Mouse (Mus musculus) layer of hippocampus, postnatal 10 days (tissue): ENCODE data around the gene Cdk19. TPM values are rescaled to one million over a fixed set of nuclear protein-coding genes. Genes with fewer than 3 reads are reported as not detected.

ENCODE experiments used
- DNase-seq, 2 experiments: peaks; one replicate each; pipeline ENCODE4 v3.0.0; 2021; ENCODE audit warnings: low spot score in 2 of 2
- long read RNA-seq: library from polyadenylated mRNA; stranded (forward); transcript quantifications from one replicate; pipeline ENCODE4 v2.0.0, GENCODE M21; 2023
- total RNA-seq, 2 experiments: library from RNA; stranded (reverse); gene quantifications; 2 replicates each; pipeline ENCODE4 v1.2.3; 2021

Gene Cdk19
- 10 to 100 TPM; 24.7 to 27.4 TPM for total RNA-seq
- long read RNA-seq, full-length matches to known transcripts: 3 of 16 reads
- long read RNA-seq, partial matches to known transcripts: 1 of 16 reads
- long read RNA-seq, other reads (novel, unspliced or antisense): 12 of 16 reads

DNA sequence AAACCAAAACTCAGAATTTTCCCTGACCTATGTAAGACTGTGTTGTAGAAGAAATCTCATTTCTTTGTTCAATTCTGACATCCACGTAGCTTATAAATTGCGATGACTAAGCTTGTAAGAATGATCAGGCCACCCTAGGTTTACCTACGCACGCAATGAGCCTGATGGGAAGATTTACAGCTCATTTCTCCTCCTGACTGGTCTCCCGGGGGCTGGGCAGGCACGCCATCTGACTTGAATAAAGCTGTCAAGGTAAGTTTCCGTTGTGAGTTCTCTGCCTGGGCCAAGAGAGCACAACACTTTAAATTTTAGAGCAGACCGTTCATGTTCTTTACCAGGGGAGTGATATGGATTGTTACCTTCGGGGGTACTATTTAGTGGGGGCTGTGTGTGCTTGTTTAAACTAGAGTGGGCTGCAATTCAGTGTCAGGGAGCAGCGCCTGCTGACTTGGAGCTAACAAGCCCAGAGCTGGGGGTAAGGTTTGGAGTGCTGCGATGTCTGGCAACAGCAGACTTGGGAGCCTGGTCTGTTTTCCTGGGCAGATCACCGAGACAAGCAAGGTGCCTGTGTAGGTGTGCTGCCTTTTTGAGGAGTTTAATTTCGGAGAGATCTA is at the start of gene Cdk19:
Gene Cdk19 (plus strand): TSS at position 214 of the 614 bp plus-strand sequence.
- no peak for DNase-seq

GRCm38 (mm10) chr10:40292640-40293039 is 46.7 kb upstream of the Cdk19 start:
- no peak for DNase-seq

- peak; percentile 85 to 86 for DNase-seq
These were observed 38.7 kb upstream of the Cdk19 start for GRCm38 (mm10) chr10:40300648-40301171.

DNA sequence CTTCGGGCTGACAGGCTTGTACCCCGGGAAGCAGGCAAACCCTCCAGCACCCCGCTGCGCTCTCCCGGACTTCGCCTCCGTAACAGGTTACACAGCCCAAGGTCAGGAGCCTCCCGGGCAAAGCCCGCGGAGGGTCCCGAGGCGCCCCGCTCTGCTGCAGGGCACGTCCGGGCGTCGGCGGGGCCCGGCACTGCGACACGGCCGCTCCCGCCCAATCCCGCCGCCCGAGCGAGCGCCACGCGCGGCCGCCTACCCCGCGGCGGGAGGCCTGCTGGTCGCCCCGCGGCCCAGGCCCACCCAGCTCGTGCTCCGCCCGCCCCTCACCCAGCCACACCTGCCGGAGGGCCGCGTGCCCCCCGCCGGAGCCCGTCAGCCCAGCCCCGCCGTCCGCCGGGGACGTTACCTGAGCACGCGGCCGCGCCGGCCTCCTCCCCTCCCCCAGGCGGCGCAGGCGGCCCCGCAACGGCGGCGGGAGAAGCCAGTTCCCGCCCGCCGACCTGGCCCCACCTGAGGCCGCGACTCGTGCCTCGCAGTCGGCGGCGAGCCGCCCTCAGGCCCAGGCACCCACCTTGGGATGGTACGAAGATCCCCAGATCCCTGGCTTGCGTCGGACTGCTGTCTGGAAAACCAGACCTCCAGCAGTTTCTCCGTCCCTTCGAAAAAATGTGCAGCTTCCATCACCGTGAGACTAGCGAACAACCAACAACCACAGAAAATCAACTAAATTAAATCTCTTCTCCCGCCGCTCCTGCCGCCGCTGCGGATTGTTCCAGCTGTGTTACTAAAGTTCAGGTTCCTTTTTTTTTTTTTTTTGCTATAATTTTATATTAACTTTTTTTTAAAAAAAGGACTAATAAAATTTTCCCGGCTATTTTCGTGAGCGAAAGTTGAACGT is 37.9 kb upstream of the Cdk19 start:
- DNase-seq: peak; percentile 47 to 57

- peak; percentile 100 for DNase-seq
These were observed 37.0 kb upstream of the Cdk19 start, which contains the start of gene Amd1 for GRCm38 (mm10) chr10:40302140-40302985. Gene Amd1, minus strand, starts transcription at chr10:40302186.

DNA sequence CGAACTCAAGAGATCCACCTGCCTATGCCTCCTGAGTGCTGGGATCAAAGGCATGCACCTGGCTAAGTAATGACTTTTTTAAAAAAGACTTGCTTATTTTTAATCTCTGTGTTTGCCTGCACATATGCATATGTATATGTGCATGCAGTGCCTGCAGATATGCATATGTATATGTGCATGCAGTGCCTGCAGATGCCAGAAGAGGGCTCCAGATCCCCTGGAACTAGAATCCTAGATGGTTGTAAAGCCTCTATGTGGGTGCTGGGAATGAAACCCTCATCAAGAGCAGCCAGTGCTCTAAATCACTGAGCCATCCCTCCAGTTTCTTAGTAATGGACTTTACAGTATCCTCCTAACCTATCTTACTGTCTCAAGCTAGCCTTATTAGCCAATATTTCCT is 33.4 kb upstream of the Cdk19 start:
- no peak for DNase-seq

- DNase-seq: no peak
These were observed 31.4 kb upstream of the Cdk19 start for GRCm38 (mm10) chr10:40307826-40308583.

DNA sequence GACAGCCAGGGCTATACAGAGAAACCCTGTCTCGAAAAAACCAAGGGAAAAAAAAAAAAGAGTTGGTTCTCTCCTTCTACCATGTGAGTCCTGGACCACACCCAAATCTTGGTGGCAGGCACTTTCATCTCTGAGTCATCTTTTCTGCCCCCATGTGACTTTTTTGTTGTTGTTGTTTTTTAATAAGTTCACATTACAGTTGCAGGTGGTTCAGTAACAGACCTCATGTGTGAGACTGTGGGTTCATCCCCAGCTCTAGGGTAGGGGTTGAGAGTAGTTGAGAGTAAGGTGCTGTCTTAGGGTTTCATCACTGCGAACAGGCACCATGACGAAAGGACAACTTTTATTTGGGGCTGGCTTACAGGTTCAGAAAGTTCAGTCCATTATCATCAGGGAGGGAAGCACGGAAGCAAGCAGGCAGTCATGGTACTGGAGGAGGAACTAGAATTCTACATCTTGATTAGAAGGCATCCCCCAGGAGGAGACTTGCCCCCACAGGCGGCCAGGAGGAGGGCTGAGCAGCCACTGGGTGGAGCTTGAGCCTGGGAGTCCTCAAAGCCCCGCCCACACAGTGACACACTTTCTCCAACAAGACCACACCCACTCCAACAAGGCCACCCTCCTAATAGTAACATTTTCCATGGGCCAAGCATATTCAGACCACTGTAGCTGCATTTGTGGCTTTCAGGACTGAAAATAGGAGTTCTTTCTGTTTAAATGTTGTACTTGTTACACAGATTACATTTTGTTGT is 29.3 kb upstream of the Cdk19 start:
- no peak for DNase-seq

DNA sequence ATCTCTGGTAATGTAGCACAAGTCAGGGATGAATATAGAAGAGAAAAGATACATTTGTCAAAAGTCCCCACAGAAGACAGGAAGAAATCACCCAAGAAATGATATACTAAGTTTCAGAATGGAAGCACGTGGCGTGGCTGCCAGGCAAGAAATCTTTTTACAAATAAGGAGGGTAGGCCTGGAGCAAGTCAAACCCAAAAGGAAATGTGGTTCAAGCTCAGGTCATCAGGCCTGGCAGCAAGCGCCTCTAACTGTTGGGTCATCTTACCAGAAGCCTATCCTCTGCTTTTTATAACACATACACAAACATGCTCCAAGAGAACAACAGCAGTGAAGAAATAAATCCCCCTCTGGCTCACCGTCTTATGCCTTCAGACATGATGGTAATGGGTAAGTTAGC is 26.6 kb upstream of the Cdk19 start:
- no peak for DNase-seq

GRCm38 (mm10) chr10:40316841-40317585 is 22.4 kb upstream of the Cdk19 start:
- DNase-seq: no peak

- DNase-seq: no peak
These were observed 19.1 kb upstream of the Cdk19 start for GRCm38 (mm10) chr10:40320306-40320705.

DNA sequence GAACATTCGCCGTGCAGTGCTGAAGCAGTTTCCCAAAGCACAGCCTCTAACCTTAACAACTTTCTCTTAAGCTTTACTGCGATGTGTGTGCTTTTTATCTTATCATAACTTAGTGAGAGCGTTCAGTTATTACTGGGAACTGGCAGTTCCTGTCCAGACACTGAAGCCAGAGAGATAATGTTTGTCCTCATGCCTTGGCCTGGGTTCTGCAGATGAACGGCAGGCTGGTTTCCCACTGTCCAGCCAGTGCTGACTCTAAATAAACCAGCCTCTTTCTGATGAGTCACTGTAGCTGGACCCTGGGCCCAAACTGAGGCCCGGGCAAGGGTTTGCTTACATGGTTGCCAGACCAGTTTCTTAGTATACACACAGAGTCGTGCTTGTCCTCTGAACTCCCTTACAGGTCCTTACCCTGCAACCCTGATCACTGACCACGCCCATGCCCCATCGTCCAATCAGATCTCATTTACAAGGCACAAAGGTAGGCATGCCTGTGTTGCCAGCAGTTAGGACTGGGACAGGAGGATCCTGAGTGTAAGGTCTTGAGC is 11.3 kb upstream of the Cdk19 start:
- DNase-seq: no peak

GRCm38 (mm10) chr10:40330262-40330661 is 9.1 kb upstream of the Cdk19 start:
- no peak for DNase-seq

DNA sequence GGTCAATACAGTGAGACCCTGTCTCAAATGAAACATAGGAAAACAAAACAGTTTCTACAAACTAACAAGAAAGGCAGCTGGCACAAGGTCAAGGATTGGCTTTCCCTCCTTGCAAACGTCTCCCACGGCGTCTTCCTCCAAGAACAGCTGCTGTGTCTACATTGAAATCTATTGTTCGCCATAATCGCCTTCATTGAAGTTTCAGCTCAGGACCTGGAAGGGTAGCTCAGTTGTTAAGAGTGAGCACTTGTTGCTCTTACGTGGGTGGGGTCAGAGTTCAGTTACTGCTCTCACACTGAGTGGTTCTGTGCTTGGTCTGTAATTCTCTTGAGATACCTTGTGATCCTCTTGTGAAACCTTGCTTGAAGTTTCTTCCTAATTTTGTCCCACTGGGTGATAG is 6.5 kb upstream of the Cdk19 start:
- no peak for DNase-seq

GRCm38 (mm10) chr10:40342036-40342435 is 2.7 kb downstream of the Cdk19 start:
- no peak for DNase-seq

- no peak for DNase-seq
These were observed 7.5 kb downstream of the Cdk19 start for GRCm38 (mm10) chr10:40346776-40347403.

GRCm38 (mm10) chr10:40347461-40347954 is 8.1 kb downstream of the Cdk19 start:
- DNase-seq: no peak
